Mouse (Mus musculus): Measurements from ENCODE around the gene Eed. TPM values are rescaled to one million over a fixed set of nuclear protein-coding genes. Genes with fewer than 3 reads are reported as not detected.
A peak's percentile ranks its signal among the peaks of the same experiment; 100 is the strongest.

Eed gene
- total RNA-seq, 2 experiments from 2014 or later, result 50.8 to 54.5 TPM

DNA sequence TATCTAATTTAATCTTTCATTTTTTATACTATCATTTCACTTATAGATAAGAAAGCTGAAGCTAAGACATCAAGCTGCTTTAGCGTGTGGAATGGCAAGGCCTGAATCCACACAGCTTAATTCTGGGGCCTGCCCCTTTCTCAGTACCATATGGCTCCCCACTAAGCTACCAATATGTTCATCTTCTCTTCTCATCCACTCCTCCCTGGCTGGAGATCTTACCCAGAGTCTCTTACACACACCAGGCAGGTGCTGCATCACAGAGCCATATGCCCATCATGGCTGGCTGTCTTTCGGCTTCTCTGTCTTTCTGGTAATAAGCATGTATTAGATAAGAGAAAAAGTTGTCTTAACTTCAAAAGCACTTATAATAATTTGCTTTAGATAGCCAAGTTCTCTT lies 2.7 kb upstream of the Eed start:
- no peak for DNase-seq (ENCODE audit: low spot score in 2 of 2)

DNA sequence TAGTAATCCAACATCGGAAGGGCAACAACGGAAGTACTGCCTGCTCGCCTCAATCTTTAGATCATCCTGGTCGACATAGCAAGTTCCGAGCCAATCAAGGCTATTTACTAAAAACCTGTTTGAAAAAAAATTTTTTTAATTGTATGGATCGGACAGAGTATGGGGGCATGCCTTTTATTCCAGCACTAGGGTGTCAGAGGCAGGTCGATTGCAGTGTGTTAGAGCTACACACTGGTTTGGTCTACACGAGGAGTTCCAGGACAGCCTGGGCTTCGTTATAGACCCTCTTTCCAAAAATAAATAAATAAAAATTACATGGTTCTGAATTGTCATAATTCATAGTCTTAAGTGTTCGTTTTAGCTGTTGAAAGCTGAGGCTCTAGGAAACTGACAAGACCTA lies 774 bp upstream of the Eed start:
- no peak for DNase-seq (ENCODE audit: low spot score in 2 of 2)

GRCm38 (mm10) chr7:89980133-89980484 lies 674 bp downstream of the Eed start:
- no peak for DNase-seq (ENCODE audit: low spot score in 2 of 2)

DNA sequence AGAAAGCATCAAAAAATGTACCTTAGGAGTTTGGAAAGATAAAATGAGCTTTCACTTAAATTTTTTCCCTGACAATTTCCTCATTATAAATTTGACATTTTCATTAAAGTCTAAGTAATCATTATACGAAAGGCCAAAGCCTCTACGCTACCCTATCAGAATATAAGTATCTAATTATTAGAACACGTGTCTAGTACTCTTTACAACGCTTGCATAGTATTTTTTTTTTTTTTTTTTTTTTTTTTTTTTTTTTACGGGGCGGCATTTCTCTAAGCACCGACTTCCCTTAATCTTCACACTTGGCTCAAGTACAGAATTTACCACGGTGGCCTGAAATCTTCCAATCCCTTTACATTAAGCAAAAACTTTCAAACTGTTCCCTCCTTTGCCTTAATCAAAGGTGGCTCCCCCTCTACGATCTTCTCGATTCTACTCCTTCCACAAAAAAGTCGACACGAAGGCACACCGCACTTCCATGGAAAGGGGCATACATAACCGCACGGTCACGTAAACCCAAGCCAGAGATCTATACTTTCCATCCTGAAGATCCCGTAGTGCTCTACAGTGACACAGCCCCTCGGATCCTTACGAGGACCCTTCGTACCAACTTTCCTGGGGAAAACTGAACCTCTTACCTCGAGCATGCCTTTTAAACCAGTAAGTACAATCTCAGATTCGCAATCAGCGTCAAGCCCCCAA lies 1.2 kb downstream of the Eed start:
- peak in 1 of 2 experiments; percentile 8 for DNase-seq (ENCODE audit: low spot score in 2 of 2)

- no peak for DNase-seq (ENCODE audit: low spot score in 2 of 2)
Measured at GRCm38 (mm10) chr7:89976796-89977195, 4.0 kb downstream of the Eed start.

GRCm38 (mm10) chr7:89975571-89975970 lies 5.2 kb downstream of the Eed start:
- DNase-seq (ENCODE audit: low spot score in 2 of 2), result no peak

GRCm38 (mm10) chr7:89967235-89967634 lies 13.5 kb downstream of the Eed start:
- DNase-seq (ENCODE audit: low spot score in 2 of 2), result no peak

DNA sequence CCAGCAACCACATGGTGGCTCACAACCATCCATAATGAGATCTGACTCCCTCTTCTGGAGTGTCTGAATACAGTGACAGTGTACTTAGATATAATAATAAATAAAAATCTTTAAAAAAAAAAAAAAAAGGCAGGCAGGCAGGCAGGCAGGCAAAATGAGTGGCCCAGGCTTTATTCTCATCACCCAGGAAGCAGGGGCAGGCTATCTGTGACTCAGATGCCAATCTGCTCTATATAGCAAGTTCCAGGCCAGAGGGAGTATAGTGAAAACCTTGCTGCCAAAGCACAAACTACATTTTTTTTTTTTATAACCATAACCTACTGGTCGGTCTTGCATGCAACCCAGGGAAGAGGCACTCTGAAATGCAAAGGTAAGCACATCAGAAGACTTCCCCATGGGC lies 14.0 kb downstream of the Eed start:
- DNase-seq (ENCODE audit: low spot score in 2 of 2), result no peak

- no peak for DNase-seq (ENCODE audit: low spot score in 2 of 2)
Measured at GRCm38 (mm10) chr7:89963135-89963534, 17.6 kb downstream of the Eed start.

DNA sequence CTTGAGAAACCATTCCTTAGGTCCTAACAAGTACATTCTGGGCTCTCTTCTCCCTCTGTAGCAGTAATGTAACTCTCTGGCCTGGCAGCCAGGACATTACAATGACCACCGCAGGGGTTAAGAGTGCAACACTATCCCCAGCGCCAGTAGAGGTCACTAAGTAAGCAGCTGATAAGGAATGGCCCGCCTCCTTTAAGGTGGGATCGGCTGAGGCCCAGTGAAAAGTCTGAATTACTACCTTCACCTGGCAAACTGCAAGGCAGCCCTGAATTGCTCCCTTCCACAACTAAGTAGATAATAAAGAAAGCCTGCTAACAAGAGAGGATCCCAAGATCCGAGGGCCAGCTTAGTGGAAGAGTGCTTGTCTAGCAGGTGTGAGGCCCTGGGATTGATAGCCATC lies 23.5 kb downstream of the Eed start:
- no peak for DNase-seq (ENCODE audit: low spot score in 2 of 2)

- DNase-seq (ENCODE audit: low spot score in 2 of 2), result no peak
Measured at GRCm38 (mm10) chr7:89954261-89954660, 26.5 kb downstream of the Eed start.

GRCm38 (mm10) chr7:89949403-89949802 lies 31.4 kb downstream of the Eed start:
- no peak for DNase-seq (ENCODE audit: low spot score in 2 of 2)

DNA sequence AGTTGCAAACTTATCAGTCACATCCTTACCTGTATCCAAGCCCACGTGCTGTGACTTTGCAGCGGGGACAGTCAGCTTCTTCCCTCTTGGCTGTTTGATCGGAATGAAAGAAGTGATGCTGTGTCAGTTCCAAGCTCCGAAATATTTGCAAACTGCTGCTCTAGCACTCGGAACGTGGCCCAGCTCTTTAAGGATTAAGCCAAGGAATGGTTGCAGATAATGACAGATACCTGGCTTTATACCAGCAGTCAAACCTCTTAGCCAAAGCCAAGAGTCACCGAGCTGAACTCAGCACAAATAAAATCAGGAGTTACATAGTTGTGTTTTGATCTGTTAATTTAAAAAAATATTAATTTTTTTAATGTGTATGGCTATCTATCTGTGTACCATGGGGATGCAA lies 32.8 kb downstream of the Eed start:
- DNase-seq (ENCODE audit: low spot score in 2 of 2), result no peak

- DNase-seq (ENCODE audit: low spot score in 2 of 2), result peak; percentile 79 to 84
Measured at GRCm38 (mm10) chr7:89940571-89941463, 40.0 kb downstream of the Eed start, which contains the start of gene Hikeshi. Hikeshi (minus strand) TSS chr7:89941204.

GRCm38 (mm10) chr7:89939497-89940353 lies 41.1 kb downstream of the Eed start:
- peak in 1 of 2 experiments; percentile 5 for DNase-seq (ENCODE audit: low spot score in 2 of 2)

DNA sequence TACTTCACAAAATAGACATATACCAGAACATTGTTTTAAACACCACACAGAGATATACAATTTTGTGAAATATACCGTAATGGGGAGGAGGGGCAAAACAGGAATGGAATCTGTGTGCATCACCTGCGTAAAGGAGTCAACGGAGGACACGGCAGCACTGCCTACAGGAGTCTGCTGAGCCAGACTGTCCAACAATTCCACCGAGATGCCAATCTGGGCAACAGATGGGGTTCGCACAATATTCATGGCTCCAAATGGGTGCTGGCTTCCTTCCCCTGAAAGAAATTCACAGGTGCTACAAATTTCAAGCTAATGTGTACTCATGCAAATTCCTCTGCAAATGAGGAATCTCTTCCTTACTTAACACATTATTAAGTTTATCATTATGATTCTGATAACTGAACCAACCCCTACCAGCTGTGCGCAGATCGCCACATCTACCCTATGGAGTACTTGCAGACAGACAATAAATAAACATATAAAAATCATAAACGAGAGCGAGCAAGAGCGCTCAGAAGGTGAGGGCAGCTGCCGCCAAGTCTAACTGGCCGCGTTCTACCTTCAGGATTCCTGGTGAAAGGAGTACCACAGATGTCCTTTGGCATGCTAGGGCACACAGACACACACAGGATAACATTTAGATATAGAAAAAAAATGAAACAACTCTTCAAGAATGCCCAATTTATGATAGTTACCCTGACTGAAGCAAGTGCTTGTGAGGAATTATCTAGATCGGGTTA lies 57.2 kb downstream of the Eed start:
- DNase-seq (ENCODE audit: low spot score in 2 of 2), result no peak

- DNase-seq (ENCODE audit: low spot score in 2 of 2), result no peak
Measured at GRCm38 (mm10) chr7:89917776-89918175, 63.0 kb downstream of the Eed start.

DNA sequence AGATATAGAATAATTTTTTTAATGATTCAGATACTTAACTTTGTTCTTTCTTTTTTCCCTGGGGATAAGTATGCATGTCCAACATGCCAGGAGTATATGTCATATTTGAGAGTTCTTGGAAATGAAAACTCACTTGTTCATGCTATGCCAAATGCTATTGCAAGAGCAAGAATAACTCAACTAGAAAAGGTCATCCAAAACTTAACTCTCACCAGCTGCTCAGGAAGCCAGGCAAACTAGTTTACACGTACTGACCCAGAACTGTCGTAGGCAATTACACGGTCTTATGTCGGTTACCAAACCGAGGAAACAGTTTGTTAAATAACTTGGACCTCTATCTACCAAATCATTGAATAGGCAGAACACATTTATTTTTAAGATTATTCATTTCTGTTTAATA lies 64.1 kb downstream of the Eed start:
- DNase-seq (ENCODE audit: low spot score in 2 of 2), result no peak

GRCm38 (mm10) chr7:89913432-89914158 lies 67.2 kb downstream of the Eed start:
- no peak for DNase-seq (ENCODE audit: low spot score in 2 of 2)

DNA sequence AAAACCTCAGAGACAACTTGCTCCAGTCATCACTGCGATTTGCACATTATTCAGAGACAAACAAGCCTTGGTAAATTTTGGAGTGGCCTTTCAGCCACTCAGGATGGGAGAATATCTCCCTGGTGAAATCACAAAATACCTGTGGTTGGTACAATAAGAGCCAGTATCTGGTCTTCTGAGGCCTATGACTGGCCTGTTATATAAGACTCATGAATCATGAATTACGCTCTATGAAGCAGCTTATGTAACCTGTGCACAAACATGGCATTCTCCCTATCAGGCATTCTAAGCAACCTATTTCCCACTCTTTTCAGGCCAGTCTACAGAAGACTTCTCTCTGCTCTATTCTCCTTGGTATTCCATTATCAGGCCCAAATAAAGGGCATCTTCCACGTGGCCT lies 68.4 kb downstream of the Eed start:
- DNase-seq (ENCODE audit: low spot score in 2 of 2), result no peak

Measured in adrenal gland, adult 18-20 months (tissue).